Mouse (Mus musculus) embryo, embryonic 9.5 days (tissue): ENCODE results near the gene Rhox3c.
"Not testable (repeated sequence)": the region's sequence is repeated elsewhere in the genome, so short reads cannot be mapped to it uniquely, and the experiment has no call there.

Source experiments
- DNase-seq: peaks from one replicate; pipeline ENCODE4 v3.0.0-alpha.2; 2017; ENCODE audit errors: extremely low spot score

The Rhox3c gene

DNA sequence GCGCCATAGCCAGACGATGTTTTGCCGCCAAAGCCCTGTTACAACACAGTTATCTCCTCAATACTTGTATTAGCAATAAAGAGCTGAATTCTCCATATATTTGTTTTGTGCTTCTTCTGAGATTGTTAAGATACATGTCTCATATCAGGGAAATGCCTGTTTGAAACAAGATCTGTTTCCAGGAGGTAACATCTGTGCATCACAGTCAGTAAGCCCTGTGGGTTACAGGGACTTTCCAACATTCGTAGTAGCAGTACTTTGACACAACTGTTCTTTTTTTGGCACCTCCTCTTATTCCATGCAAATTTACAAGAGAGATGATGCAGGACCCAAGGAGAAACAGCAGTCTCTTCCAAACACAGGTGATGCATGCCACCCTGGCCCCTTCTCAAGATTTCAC, at the start of gene Rhox3c:
Gene Rhox3c, plus strand, starts transcription at position 301 of the 400 bp plus-strand sequence.
- DNase-seq: not testable (repeated sequence)

DNA sequence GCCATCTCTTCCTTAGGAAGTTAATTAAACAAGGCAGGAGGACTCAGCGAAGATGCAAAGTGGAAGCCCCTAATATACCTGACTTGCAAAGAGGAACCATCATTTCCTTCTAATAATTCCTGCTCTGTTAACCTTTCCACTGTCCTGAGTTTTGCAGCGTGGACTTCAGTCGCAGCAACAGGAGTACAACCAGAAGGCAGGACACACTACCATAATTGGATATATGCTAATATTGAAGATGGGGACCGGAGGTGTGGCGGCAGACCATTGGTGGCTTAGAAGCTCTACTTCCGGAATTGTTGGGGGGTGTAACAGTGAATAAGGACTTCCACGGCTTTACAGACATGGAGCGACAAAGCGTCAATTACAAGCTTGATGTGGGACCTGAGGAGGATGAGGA, 46.6 kb upstream of the Rhox3c start, which contains the start of gene Rhox2b:
Gene Rhox2b, plus strand, starts transcription at position 301 of the 400 bp plus-strand sequence.
- DNase-seq: not testable (repeated sequence)

DNA sequence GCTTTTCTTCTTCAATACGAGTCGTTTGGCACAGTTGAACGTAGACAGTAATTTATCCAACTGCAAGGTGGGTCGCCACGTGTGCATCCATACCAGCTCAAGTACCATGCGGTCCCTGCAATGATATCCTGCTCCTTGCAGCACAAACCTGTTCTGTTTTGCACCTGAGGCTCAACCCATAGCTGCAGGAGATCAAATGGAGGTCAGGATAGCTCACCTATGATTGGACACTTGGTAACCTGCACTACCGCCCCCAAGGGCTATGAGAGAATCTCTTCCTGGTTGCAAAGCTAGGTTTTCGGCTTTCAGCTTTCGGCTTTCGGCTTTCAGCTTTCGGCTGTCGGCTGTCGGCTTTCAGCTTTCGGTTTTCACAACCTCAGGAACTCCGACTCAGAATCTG, 26.2 kb upstream of the Rhox3c start, which contains the start of gene Rhox4b:
Gene Rhox4b, plus strand, starts transcription at position 301 of the 400 bp plus-strand sequence.
- DNase-seq: not testable (repeated sequence)

DNA sequence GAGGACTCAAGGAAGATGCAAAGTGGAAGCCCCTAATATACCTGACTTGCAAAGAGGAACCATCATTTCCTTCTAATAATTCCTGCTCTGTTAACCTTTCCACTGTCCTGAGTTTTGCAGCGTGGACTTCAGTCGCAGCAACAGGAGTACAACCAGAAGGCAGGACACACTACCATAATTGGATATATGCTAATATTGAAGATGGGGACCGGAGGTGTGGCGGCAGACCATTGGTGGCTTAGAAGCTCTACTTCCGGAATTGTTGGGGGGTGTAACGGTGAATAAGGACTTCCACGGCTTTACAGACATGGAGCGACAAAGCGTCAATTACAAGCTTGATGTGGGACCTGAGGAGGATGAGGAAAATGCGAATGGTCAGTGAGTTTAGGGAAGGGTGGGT, 5.0 kb upstream of the Rhox3c start, which contains the start of gene Rhox2c:
Gene Rhox2c, plus strand, starts transcription at position 301 of the 400 bp plus-strand sequence.
- not testable (repeated sequence) for DNase-seq

DNA sequence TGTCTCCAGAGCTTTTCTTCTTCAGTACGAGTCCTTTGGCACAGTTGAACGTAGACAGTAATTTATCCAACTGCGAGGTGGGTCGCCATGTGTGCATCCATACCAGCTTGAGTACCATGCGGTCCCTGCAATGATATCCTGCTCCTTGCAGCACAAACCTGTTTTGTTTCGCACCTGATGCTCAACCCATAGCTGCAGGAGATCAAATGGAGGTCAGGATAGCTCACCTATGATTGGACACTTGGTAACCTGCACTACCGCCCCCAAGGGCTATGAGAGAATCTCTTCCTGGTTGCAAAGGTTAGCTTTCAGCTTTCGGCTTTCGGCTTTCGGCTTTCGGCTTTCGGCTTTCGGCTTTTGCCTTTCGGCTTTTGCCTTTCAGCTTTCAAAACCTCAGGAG, 21.7 kb downstream of the Rhox3c start, which contains the start of gene Rhox4c:
Gene Rhox4c, plus strand, starts transcription at position 301 of the 400 bp plus-strand sequence.
- DNase-seq: not testable (repeated sequence)

DNA sequence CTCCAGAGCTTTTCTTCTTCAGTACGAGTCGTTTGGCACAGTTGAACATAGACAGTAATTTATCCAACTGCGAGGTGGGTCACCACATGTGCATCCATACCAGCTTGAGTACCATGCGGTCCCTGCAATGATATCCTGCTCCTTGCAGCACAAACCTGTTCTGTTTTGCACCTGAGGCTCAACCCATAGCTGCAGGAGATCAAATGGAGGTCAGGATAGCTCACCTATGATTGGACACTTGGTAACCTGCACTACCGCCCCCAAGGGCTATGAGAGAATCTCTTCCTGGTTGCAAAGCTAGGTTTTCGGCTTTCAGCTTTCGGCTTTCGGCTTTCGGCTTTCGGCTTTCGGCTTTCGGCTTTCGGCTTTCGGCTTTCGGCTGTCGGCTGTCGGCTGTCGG, 55.7 kb downstream of the Rhox3c start, which contains the start of gene Rhox4d:
Gene Rhox4d, plus strand, starts transcription at position 301 of the 400 bp plus-strand sequence.
- DNase-seq: not testable (repeated sequence)
